Mouse (Mus musculus): ENCODE data around the gene Dock2.

DNA sequence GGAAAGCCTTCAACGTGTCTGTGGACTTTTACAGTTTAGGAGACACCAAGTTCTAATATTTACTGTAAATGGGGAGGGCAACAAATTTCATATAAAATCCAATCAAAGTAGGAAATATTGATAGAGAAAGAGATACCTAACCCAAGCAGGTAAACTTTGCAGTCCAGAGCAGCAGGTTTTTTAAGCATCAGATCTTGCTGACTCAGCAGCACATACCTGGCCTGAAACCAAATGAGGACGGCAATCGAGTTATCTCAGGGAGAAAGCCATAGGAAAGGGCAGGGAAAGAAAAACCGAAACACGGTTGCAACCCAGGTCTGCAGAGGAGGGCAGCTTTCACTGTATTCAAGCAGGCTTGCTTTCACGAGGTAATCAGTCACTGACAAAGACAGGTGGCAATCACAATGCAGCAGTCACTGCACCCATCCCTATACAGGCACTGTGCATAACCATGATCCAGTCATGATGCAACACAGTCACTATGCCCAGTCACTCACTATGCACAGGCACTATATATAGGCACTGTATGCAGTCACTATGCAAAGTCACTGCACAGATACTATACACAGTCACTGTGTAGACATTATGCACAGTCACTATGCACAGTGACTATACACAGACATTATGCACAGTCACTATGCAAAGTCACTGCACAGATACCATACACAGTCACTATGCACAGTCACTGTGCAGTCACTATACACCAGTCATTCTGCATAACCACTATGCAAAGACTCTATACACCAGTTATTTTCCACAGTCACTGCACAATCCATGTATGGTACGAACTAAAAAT lies 258.4 kb downstream of the Dock2 start:
- no peak for TF ChIP-seq POLR2A (IDR thresholded peaks at IDR 0.05; ENCODE audit: insufficient read depth, low read length)
- TF ChIP-seq CTCF (IDR thresholded peaks at IDR 0.05; ENCODE audit: low read depth, low read length): no peak
